31 mouse cellular contexts compared by ENCODE assay signal in the genomic region with DNA sequence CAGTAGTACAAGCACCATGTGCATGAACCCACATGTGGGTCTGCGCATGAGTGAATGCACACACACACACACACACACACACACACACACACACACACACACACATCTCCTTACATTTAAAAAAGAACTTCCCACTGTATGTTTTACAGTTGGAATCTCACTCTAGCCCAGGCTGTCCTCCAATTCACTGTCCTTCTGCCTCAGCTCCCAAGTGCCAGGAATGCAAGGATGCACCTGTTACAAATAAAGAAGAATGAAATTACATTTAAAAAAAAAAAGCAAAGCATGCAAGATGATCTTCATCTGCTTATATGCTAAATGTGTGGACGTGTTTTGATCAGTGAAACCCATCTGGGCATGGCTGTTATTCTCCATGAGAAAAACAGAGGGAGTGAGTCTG. TPM values are rescaled to one million over a fixed set of nuclear protein-coding genes. Genes with fewer than 3 reads are reported as not detected.
A peak's percentile ranks its signal among the peaks of the same experiment; 100 is the strongest.
DNase-seq lines count a peak whose midpoint lies in the region; ATAC-seq and TF ChIP-seq lines count a peak whose summit lies in the region.
"Had no signal": no experiment of that assay in that cellular context is flagged by ENCODE, and none has a peak within 500 bp of the region (broad histone marks: within the 10 kb centered on the region; RNA-seq: fewer than 3 reads in every experiment).

No protein-coding gene starts in this region.

- H3K4me1 ChIP-seq in forebrain, postnatal 0 days (ENCODE audit: insufficient read depth), result 0 out of 2 replicates have a peak, but pooled peaks cover 3% of the 10 kb centered on the region
- no peaks in the 10 kb centered on the region for H3K4me1 ChIP-seq in forebrain, embryonic 12.5 days
- H3K4me1 ChIP-seq in intestine, embryonic 14.5 days (replicated peaks; ENCODE audit: control insufficient read depth, insufficient read depth, low read length), result peaks cover 21% of the 10 kb centered on the region
- H3K4me1 ChIP-seq in intestine, embryonic 15.5 days (replicated peaks), result no peaks in the 10 kb centered on the region; the same call in 1 of the 2 replicates
- H3K4me1 ChIP-seq: hindbrain, embryonic 10.5 days; hindbrain, embryonic 13.5 days had no signal

- no peak for TF ChIP-seq CTCF in forebrain, postnatal 0 days (IDR thresholded peaks at IDR 0.05; ENCODE audit: low read depth)

- no peak overlapping the region for H3K9ac ChIP-seq in forebrain, postnatal 0 days
- no peak overlapping the region for H3K9ac ChIP-seq in forebrain, embryonic 12.5 days
- H3K9ac ChIP-seq in intestine, embryonic 14.5 days (ENCODE audit: low read length), result no peak overlapping the region
- H3K9ac ChIP-seq in intestine, embryonic 15.5 days, result no peak overlapping the region
- H3K9ac ChIP-seq: embryonic facial prominence, embryonic 13.5 days; hindbrain, embryonic 13.5 days had no signal

- WGBS in forebrain, postnatal 0 days, result 66% methylated on average over 2 of the region's 2 CpGs
- 80% methylated on average over 2 of the region's 2 CpGs for WGBS in forebrain, embryonic 12.5 days
- WGBS in intestine, embryonic 14.5 days, result 88% methylated on average over 2 of the region's 2 CpGs
- 86% methylated on average over 2 of the region's 2 CpGs for WGBS in intestine, embryonic 15.5 days

- no peaks in the 10 kb centered on the region for H3K9me3 ChIP-seq in forebrain, postnatal 0 days (ENCODE audit: low read length)
- H3K9me3 ChIP-seq in forebrain, embryonic 12.5 days, result no peaks in the 10 kb centered on the region
- no peaks in the 10 kb centered on the region for H3K9me3 ChIP-seq in intestine, embryonic 14.5 days (ENCODE audit: control insufficient read depth, low read length)
- no peaks in the 10 kb centered on the region for H3K9me3 ChIP-seq in intestine, embryonic 15.5 days
- H3K9me3 ChIP-seq: embryonic facial prominence, embryonic 13.5 days; forebrain, embryonic 10.5 days; hindbrain, embryonic 10.5 days; hindbrain, embryonic 13.5 days had no signal

- no peaks in the 10 kb centered on the region for H3K36me3 ChIP-seq in forebrain, postnatal 0 days (ENCODE audit: insufficient read depth)
- no peaks in the 10 kb centered on the region for H3K36me3 ChIP-seq in forebrain, embryonic 12.5 days (replicated peaks)
- H3K36me3 ChIP-seq in intestine, embryonic 14.5 days (ENCODE audit: control insufficient read depth, insufficient read depth, low read length), result no peaks in the 10 kb centered on the region
- no peaks in the 10 kb centered on the region for H3K36me3 ChIP-seq in intestine, embryonic 15.5 days
- H3K36me3 ChIP-seq: embryonic facial prominence, embryonic 13.5 days; forebrain, embryonic 10.5 days; hindbrain, embryonic 10.5 days; hindbrain, embryonic 13.5 days had no signal

- H3K4me2 ChIP-seq in forebrain, postnatal 0 days (ENCODE audit: low read depth), result no peak overlapping the region
- no peak overlapping the region for H3K4me2 ChIP-seq in forebrain, embryonic 12.5 days
- H3K4me2 ChIP-seq in intestine, embryonic 14.5 days (ENCODE audit: low read length), result no peak overlapping the region
- H3K4me2 ChIP-seq in intestine, embryonic 15.5 days (replicated peaks), result no peak overlapping the region
- H3K4me2 ChIP-seq: embryonic facial prominence, embryonic 13.5 days; heart, embryonic 11.5 days; hindbrain, embryonic 13.5 days had no signal

- no peak overlapping the region for H3K4me3 ChIP-seq in forebrain, postnatal 0 days (ENCODE audit: low read depth, low read length)
- H3K4me3 ChIP-seq in forebrain, embryonic 12.5 days (replicated peaks), result no peak overlapping the region
- no peak overlapping the region for H3K4me3 ChIP-seq in intestine, embryonic 14.5 days (ENCODE audit: low read depth, low read length)
- no peak overlapping the region for H3K4me3 ChIP-seq in intestine, embryonic 15.5 days (replicated peaks)
- H3K4me3 ChIP-seq: embryonic facial prominence, embryonic 13.5 days; forebrain, embryonic 10.5 days; gastrocnemius, adult 2 months; hindbrain, embryonic 10.5 days; hindbrain, embryonic 13.5 days had no signal

- DNase-seq in forebrain, postnatal 0 days, result peak; percentile 63
- DNase-seq in intestine, embryonic 14.5 days (ENCODE audit: low spot score), result peak; percentile 29
- peak; percentile 32 to 49 for DNase-seq in right cerebral cortex, postnatal 10 days (ENCODE audit: low spot score in 2 of 2)
- no peak for DNase-seq in right cerebral cortex, adult 18-20 months
- DNase-seq: adrenal gland, adult 2 months; adrenal gland, postnatal 14 days; cerebellum, adult 11 months; cerebellum, adult 2 months; cerebellum, adult 9-11 months; cerebellum, postnatal 25 days; gastrocnemius, adult 2 months; gastrocnemius, postnatal 14 days; heart, adult 18-20 months had no signal

- ATAC-seq in forebrain, postnatal 0 days, result peak; percentile 61
- no peak for ATAC-seq in forebrain, embryonic 12.5 days (ENCODE audit: low FRiP score)
- ATAC-seq in intestine, embryonic 14.5 days (replicated peaks; ENCODE audit: low FRiP score, low TSS enrichment, low read depth), result no peak
- ATAC-seq in intestine, embryonic 15.5 days, result no peak
- ATAC-seq: CD4-positive, CD25-positive, alpha-beta regulatory T cell, adult 4 months; forebrain, embryonic 14.5 days; hindbrain, embryonic 16.5 days; intestine, postnatal 0 days had no signal

- H3K27ac ChIP-seq in forebrain, postnatal 0 days (ENCODE audit: low read depth, low read length), result no peak overlapping the region
- H3K27ac ChIP-seq in forebrain, embryonic 12.5 days, result no peak overlapping the region
- no peak overlapping the region for H3K27ac ChIP-seq in intestine, embryonic 14.5 days (ENCODE audit: low read depth)
- no peak overlapping the region for H3K27ac ChIP-seq in intestine, embryonic 15.5 days
- H3K27ac ChIP-seq: embryonic facial prominence, embryonic 13.5 days; forebrain, embryonic 10.5 days; gastrocnemius, adult 2 months; hindbrain, embryonic 10.5 days; hindbrain, embryonic 13.5 days had no signal

- H3K27me3 ChIP-seq in forebrain, postnatal 0 days (ENCODE audit: insufficient read depth, low read length), result no peaks in the 10 kb centered on the region
- H3K27me3 ChIP-seq in forebrain, embryonic 12.5 days, result no peaks in the 10 kb centered on the region
- no peaks in the 10 kb centered on the region for H3K27me3 ChIP-seq in intestine, embryonic 14.5 days (replicated peaks; ENCODE audit: control insufficient read depth, insufficient read depth, low read length)
- no peaks in the 10 kb centered on the region for H3K27me3 ChIP-seq in intestine, embryonic 15.5 days (replicated peaks)
- H3K27me3 ChIP-seq: embryonic facial prominence, embryonic 13.5 days; hindbrain, embryonic 13.5 days had no signal

RNA-seq across cellular contexts. Expression of a gene that starts 15.8 kb away (rescaled TPM):
- 45.9 and 50.7 TPM in 2 replicates for total RNA-seq in forebrain, postnatal 0 days (2014; rRNA removed)
- polyA plus RNA-seq in forebrain, postnatal 0 days (2015; fragmentation: Nextera tagmentation; extraction: Ambion mirVana), result 41.2 and 53.1 TPM in 2 replicates
- 122 and 127 TPM in 2 replicates for polyA plus RNA-seq in forebrain, embryonic 12.5 days (2016; fragmentation: Nextera tagmentation; extraction: Ambion mirVana)
- polyA plus RNA-seq in intestine, embryonic 14.5 days (2014; fragmentation: Nextera tagmentation; extraction: Ambion mirVana), result 100 and 107 TPM in 2 replicates
- 76.8 and 84.1 TPM in 2 replicates for polyA plus RNA-seq in intestine, embryonic 15.5 days (2015; fragmentation: Nextera tagmentation; extraction: Ambion mirVana)

RNA-seq across cellular contexts. Expression of a gene that starts 37.3 kb away (rescaled TPM):
- not detected in 2 replicates for total RNA-seq in forebrain, postnatal 0 days (2014; rRNA removed)
- 0.25 and 0.31 TPM in 2 replicates for polyA plus RNA-seq in forebrain, postnatal 0 days (2015; fragmentation: Nextera tagmentation; extraction: Ambion mirVana)
- 1.3 and 2.0 TPM in 2 replicates for polyA plus RNA-seq in forebrain, embryonic 12.5 days (2016; fragmentation: Nextera tagmentation; extraction: Ambion mirVana)
- 1.5 and 2.4 TPM in 2 replicates for polyA plus RNA-seq in intestine, embryonic 14.5 days (2014; fragmentation: Nextera tagmentation; extraction: Ambion mirVana)
- 0.28 TPM in 1 of 2 replicates, not detected in the other for polyA plus RNA-seq in intestine, embryonic 15.5 days (2015; fragmentation: Nextera tagmentation; extraction: Ambion mirVana)
- total RNA-seq: adrenal gland, adult 2 months; adrenal gland, postnatal 14 days; adrenal gland, postnatal 4 days; gastrocnemius, adult 2 months; gastrocnemius, postnatal 14 days; gastrocnemius, postnatal 4 days; heart, adult 18-20 months; heart, postnatal 25 days; MEL had no signal
- polyA plus RNA-seq: adrenal gland, adult 2 months; C2C12; cerebellum, adult 2 months; embryonic facial prominence, embryonic 13.5 days; forebrain, embryonic 14.5 days; frontal cortex, adult 2 months; heart, postnatal 0 days; intestine, postnatal 0 days had no signal

RNA-seq across cellular contexts. Expression of a gene that starts 58.4 kb away (rescaled TPM):
- 39.8 and 56.4 TPM in 2 replicates for total RNA-seq in forebrain, postnatal 0 days (2014; rRNA removed)
- 72.6 and 80.7 TPM in 2 replicates for polyA plus RNA-seq in forebrain, postnatal 0 days (2015; fragmentation: Nextera tagmentation; extraction: Ambion mirVana)
- 122 and 125 TPM in 2 replicates for polyA plus RNA-seq in forebrain, embryonic 12.5 days (2016; fragmentation: Nextera tagmentation; extraction: Ambion mirVana)
- polyA plus RNA-seq in intestine, embryonic 14.5 days (2014; fragmentation: Nextera tagmentation; extraction: Ambion mirVana), result 134 and 141 TPM in 2 replicates
- 100 and 110 TPM in 2 replicates for polyA plus RNA-seq in intestine, embryonic 15.5 days (2015; fragmentation: Nextera tagmentation; extraction: Ambion mirVana)

RNA-seq across cellular contexts. Expression of a gene that starts 58.5 kb away (rescaled TPM):
- 24.8 and 26.1 TPM in 2 replicates for total RNA-seq in forebrain, postnatal 0 days (2014; rRNA removed)
- 74.7 and 83.5 TPM in 2 replicates for polyA plus RNA-seq in forebrain, postnatal 0 days (2015; fragmentation: Nextera tagmentation; extraction: Ambion mirVana)
- polyA plus RNA-seq in forebrain, embryonic 12.5 days (2016; fragmentation: Nextera tagmentation; extraction: Ambion mirVana), result 43.1 and 43.4 TPM in 2 replicates
- polyA plus RNA-seq in intestine, embryonic 14.5 days (2014; fragmentation: Nextera tagmentation; extraction: Ambion mirVana), result 57.0 and 58.3 TPM in 2 replicates
- polyA plus RNA-seq in intestine, embryonic 15.5 days (2015; fragmentation: Nextera tagmentation; extraction: Ambion mirVana), result 62.6 and 66.0 TPM in 2 replicates
